Mouse (Mus musculus) urinary bladder, postnatal 10 days (tissue): ENCODE data around the gene Hoxb6.

ENCODE experiments used
- DNase-seq: peaks from one replicate; pipeline ENCODE4 v3.0.0; 2022; ENCODE audit warnings: low spot score

The Hoxb6 gene

GRCm38 (mm10) chr11:96291681-96292564 lies at the start of gene Hoxb6:
TSS of gene Hoxb6 (plus strand) at chr11:96292476.
- no peak for DNase-seq

GRCm38 (mm10) chr11:96250901-96251300 lies 41.4 kb upstream of the Hoxb6 start:
- no peak for DNase-seq

GRCm38 (mm10) chr11:96251480-96252031 lies 40.7 kb upstream of the Hoxb6 start:
- no peak for DNase-seq

GRCm38 (mm10) chr11:96252541-96253120 lies 39.6 kb upstream of the Hoxb6 start:
- DNase-seq = no peak

- no peak for DNase-seq
Measured at GRCm38 (mm10) chr11:96254221-96254620, 38.1 kb upstream of the Hoxb6 start.

GRCm38 (mm10) chr11:96255111-96255995 lies 36.9 kb upstream of the Hoxb6 start:
- no peak for DNase-seq

- DNase-seq = no peak
Measured at GRCm38 (mm10) chr11:96255996-96256445, 36.3 kb upstream of the Hoxb6 start.

GRCm38 (mm10) chr11:96257141-96257540 lies 35.1 kb upstream of the Hoxb6 start:
- no peak for DNase-seq

- no peak for DNase-seq
Measured at GRCm38 (mm10) chr11:96259038-96259437, 33.2 kb upstream of the Hoxb6 start.

- DNase-seq = no peak
Measured at GRCm38 (mm10) chr11:96259511-96259910, 32.8 kb upstream of the Hoxb6 start.

- no peak for DNase-seq
Measured at GRCm38 (mm10) chr11:96260310-96260970, 31.8 kb upstream of the Hoxb6 start.

- DNase-seq = no peak
Measured at GRCm38 (mm10) chr11:96261323-96261890, 30.9 kb upstream of the Hoxb6 start.

GRCm38 (mm10) chr11:96262262-96262830 lies 29.9 kb upstream of the Hoxb6 start:
- DNase-seq = no peak

- no peak for DNase-seq
Measured at GRCm38 (mm10) chr11:96263636-96264389, 28.5 kb upstream of the Hoxb6 start.

GRCm38 (mm10) chr11:96264390-96265020 lies 27.8 kb upstream of the Hoxb6 start:
- no peak for DNase-seq

- no peak for DNase-seq
Measured at GRCm38 (mm10) chr11:96265954-96266353, 26.3 kb upstream of the Hoxb6 start.

GRCm38 (mm10) chr11:96267021-96267920 lies 25.0 kb upstream of the Hoxb6 start:
- DNase-seq = no peak

GRCm38 (mm10) chr11:96268031-96268745 lies 24.1 kb upstream of the Hoxb6 start:
- DNase-seq = no peak
